In the genomic region with DNA sequence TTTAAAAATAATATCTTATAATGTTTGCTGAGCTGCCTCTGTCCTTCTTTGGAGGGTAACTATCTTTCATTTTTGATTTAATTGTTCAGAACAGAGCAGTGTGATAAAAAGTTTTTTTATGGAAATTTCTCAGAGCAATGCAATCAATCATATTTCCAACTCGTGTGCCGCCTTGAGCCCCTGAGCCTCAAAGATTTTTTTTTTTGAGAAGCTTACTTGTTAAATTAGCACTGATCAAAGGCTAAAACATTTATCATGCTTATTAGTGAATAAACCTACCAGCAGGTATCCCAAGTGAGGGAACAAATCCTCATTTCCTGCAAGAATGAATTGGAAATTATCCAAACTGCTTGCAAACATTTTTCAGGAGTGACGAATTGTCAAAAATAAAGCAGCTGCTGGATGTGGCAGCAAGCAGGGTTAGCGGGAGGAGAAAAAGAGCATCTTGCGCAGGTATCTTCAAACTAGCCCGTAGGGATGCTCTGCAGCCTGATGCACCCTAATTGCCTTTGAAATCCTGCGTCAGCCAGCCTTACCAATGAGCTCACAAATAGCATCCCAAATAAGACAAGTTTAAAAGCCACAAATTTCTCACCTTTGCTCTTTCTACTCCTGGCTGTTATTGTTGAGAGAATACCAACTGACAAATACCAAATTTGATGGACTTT, we compare ENCODE assay signal across 25 mouse cellular contexts.
DNase-seq lines count a peak whose midpoint lies in the region; ATAC-seq and TF ChIP-seq lines count a peak whose summit lies in the region.
"Had no signal": no experiment of that assay in that cellular context is flagged by ENCODE, and none has a peak within 500 bp of the region (broad histone marks: within the 10 kb centered on the region; RNA-seq: fewer than 3 reads in every experiment).

No protein-coding gene starts in this region.

- no peak overlapping the region for H3K4me3 ChIP-seq in hindbrain, embryonic 14.5 days (replicated peaks; ENCODE audit: low read length)
- no peak overlapping the region for H3K4me3 ChIP-seq in hindbrain, embryonic 12.5 days
- H3K4me3 ChIP-seq in midbrain, embryonic 16.5 days (ENCODE audit: low read depth, low read length) = no peak overlapping the region
- H3K4me3 ChIP-seq in midbrain, embryonic 10.5 days = no peak overlapping the region
- H3K4me3 ChIP-seq: embryonic facial prominence, embryonic 13.5 days; forebrain, embryonic 13.5 days; heart, embryonic 15.5 days had no signal

- H3K9ac ChIP-seq in hindbrain, embryonic 14.5 days = no peak overlapping the region
- H3K9ac ChIP-seq in hindbrain, embryonic 12.5 days = no peak overlapping the region
- H3K9ac ChIP-seq in midbrain, embryonic 16.5 days (ENCODE audit: low read depth, low read length) = no peak overlapping the region
- H3K9ac ChIP-seq: embryonic facial prominence, embryonic 13.5 days; forebrain, embryonic 13.5 days; heart, embryonic 15.5 days had no signal

- no peak for TF ChIP-seq POLR2A in brain, embryonic 14.5 days (IDR thresholded peaks at IDR 0.05; ENCODE audit: borderline replicate concordance, extremely low read depth, insufficient read depth, insufficient read length, poor library complexity, severe bottlenecking)

- TF ChIP-seq CTCF in brain, embryonic 14.5 days (IDR thresholded peaks at IDR 0.05; ENCODE audit: borderline replicate concordance, extremely low read depth, insufficient read depth, insufficient read length) = no peak

- no peak overlapping the region for H3K27ac ChIP-seq in hindbrain, embryonic 14.5 days
- no peak overlapping the region for H3K27ac ChIP-seq in hindbrain, embryonic 12.5 days
- H3K27ac ChIP-seq in midbrain, embryonic 16.5 days (ENCODE audit: low read length) = no peak overlapping the region
- H3K27ac ChIP-seq in midbrain, embryonic 10.5 days (replicated peaks) = no peak overlapping the region
- H3K27ac ChIP-seq: embryonic facial prominence, embryonic 13.5 days; forebrain, embryonic 13.5 days; heart, embryonic 15.5 days had no signal

- H3K4me1 ChIP-seq in hindbrain, embryonic 14.5 days (replicated peaks; ENCODE audit: control insufficient read depth, insufficient read depth, low read length) = no peaks in the 10 kb centered on the region; the same call in 1 of the 2 replicates
- no peaks in the 10 kb centered on the region for H3K4me1 ChIP-seq in hindbrain, embryonic 12.5 days
- peaks cover 6% of the 10 kb centered on the region; the same call in 1 of the 2 replicates for H3K4me1 ChIP-seq in midbrain, embryonic 16.5 days (ENCODE audit: control insufficient read depth, insufficient read depth, low read length)
- H3K4me1 ChIP-seq in midbrain, embryonic 10.5 days = no peaks in the 10 kb centered on the region
- H3K4me1 ChIP-seq: embryonic facial prominence, embryonic 13.5 days; heart, embryonic 15.5 days had no signal

- no peaks in the 10 kb centered on the region for H3K36me3 ChIP-seq in hindbrain, embryonic 14.5 days (replicated peaks; ENCODE audit: control insufficient read depth, insufficient read depth)
- no peaks in the 10 kb centered on the region for H3K36me3 ChIP-seq in hindbrain, embryonic 12.5 days
- H3K36me3 ChIP-seq in midbrain, embryonic 16.5 days (ENCODE audit: control insufficient read depth, insufficient read depth, low read length) = no peaks in the 10 kb centered on the region
- H3K36me3 ChIP-seq in midbrain, embryonic 10.5 days = no peaks in the 10 kb centered on the region
- H3K36me3 ChIP-seq: embryonic facial prominence, embryonic 13.5 days; G1E; heart, embryonic 15.5 days had no signal

- 39% methylated on average over 7 of the region's 7 CpGs for WGBS in hindbrain, embryonic 14.5 days
- 81% methylated on average over 7 of the region's 7 CpGs for WGBS in hindbrain, embryonic 12.5 days
- 38% methylated on average over 7 of the region's 7 CpGs for WGBS in midbrain, embryonic 16.5 days
- WGBS in midbrain, embryonic 10.5 days = 87% methylated on average over 7 of the region's 7 CpGs

- H3K9me3 ChIP-seq in hindbrain, embryonic 14.5 days (ENCODE audit: control insufficient read depth, low read length) = no peaks in the 10 kb centered on the region
- no peaks in the 10 kb centered on the region for H3K9me3 ChIP-seq in hindbrain, embryonic 12.5 days (replicated peaks)
- H3K9me3 ChIP-seq in midbrain, embryonic 16.5 days (replicated peaks; ENCODE audit: control insufficient read depth, low read length, poor library complexity, severe bottlenecking) = no peaks in the 10 kb centered on the region
- H3K9me3 ChIP-seq in midbrain, embryonic 10.5 days (replicated peaks) = no peaks in the 10 kb centered on the region
- H3K9me3 ChIP-seq: embryonic facial prominence, embryonic 13.5 days; forebrain, embryonic 13.5 days; G1E; heart, embryonic 15.5 days had no signal

- no peak overlapping the region for H3K4me2 ChIP-seq in hindbrain, embryonic 14.5 days (replicated peaks)
- no peak overlapping the region for H3K4me2 ChIP-seq in hindbrain, embryonic 12.5 days (replicated peaks)
- peak overlapping the region; percentile 29 for H3K4me2 ChIP-seq in midbrain, embryonic 16.5 days (ENCODE audit: low read length)
- H3K4me2 ChIP-seq: embryonic facial prominence, embryonic 13.5 days; forebrain, embryonic 13.5 days; heart, embryonic 11.5 days; heart, embryonic 15.5 days had no signal

- peak; percentile 40 for DNase-seq in hindbrain, embryonic 14.5 days (ENCODE audit: low spot score)
- no peak for DNase-seq in midbrain, embryonic 10.5 days (ENCODE audit: low spot score)
- DNase-seq in brain, embryonic 14.5 days (ENCODE audit: low read depth) = peak; percentile 46
- DNase-seq in adrenal gland, adult 18-20 months (ENCODE audit: low spot score in 2 of 2) = no peak
- DNase-seq in T-cell, adult 2 months (ENCODE audit: low spot score) = no peak
- DNase-seq: adrenal gland, adult 2 months; adrenal gland, postnatal 25 days; B cell, adult 2 months; cerebellum, adult 11 months; cerebellum, adult 8-10 months; cerebellum, postnatal 25 days; gastrocnemius, postnatal 10 days; heart, adult 18-20 months; heart, postnatal 14 days; kidney, adult 11 months; kidney, adult 9 months had no signal

- H3K27me3 ChIP-seq in hindbrain, embryonic 14.5 days (ENCODE audit: control insufficient read depth, insufficient read depth, low read length) = no peaks in the 10 kb centered on the region
- no peaks in the 10 kb centered on the region for H3K27me3 ChIP-seq in hindbrain, embryonic 12.5 days
- no peaks in the 10 kb centered on the region for H3K27me3 ChIP-seq in midbrain, embryonic 16.5 days (ENCODE audit: control insufficient read depth, insufficient read depth, low read depth, low read length)
- H3K27me3 ChIP-seq in midbrain, embryonic 10.5 days (ENCODE audit: low read depth, poor library complexity, severe bottlenecking) = no peaks in the 10 kb centered on the region
- H3K27me3 ChIP-seq: embryonic facial prominence, embryonic 13.5 days; forebrain, embryonic 13.5 days; heart, embryonic 15.5 days had no signal

- no peak for ATAC-seq in hindbrain, embryonic 14.5 days (ENCODE audit: low FRiP score)
- ATAC-seq in hindbrain, embryonic 12.5 days (ENCODE audit: low FRiP score) = no peak
- peak; percentile 84 for ATAC-seq in midbrain, embryonic 16.5 days
- ATAC-seq: activated CD4-positive, CD25-positive, alpha-beta regulatory T cell, adult 4 months; CD4-positive, CD25-positive, alpha-beta regulatory T cell, adult 4 months; forebrain, embryonic 13.5 days had no signal

Comparison
In these comparisons a context has a peak if more than half of its experiments do, and no peak if none do; other contexts are left out.
1. DNase-seq: peak in hindbrain, embryonic 14.5 days (single experiment) and brain, embryonic 14.5 days (single experiment); none in midbrain, embryonic 10.5 days (single experiment), adrenal gland, adult 18-20 months (0 of 2) and T-cell, adult 2 months (single experiment).